Mouse (Mus musculus) frontal cortex, postnatal 14 days (tissue): ENCODE results near the gene BC049762.

Source experiments
- DNase-seq, 2 experiments: peaks; one replicate each; pipeline ENCODE4 v3.0.0; 2022; ENCODE audit warnings: low spot score in 2 of 2

Gene BC049762

GRCm38 (mm10) chr11:51219396-51219980 lies 43.4 kb downstream of the BC049762 start:
- DNase-seq = no peak

- DNase-seq = no peak
These were observed 48.8 kb downstream of the BC049762 start for GRCm38 (mm10) chr11:51214021-51214420.

- no peak for DNase-seq
These were observed 51.4 kb downstream of the BC049762 start for GRCm38 (mm10) chr11:51211426-51211825.

GRCm38 (mm10) chr11:51207758-51208157 lies 55.1 kb downstream of the BC049762 start:
- DNase-seq = no peak
